Mouse (Mus musculus) gastrocnemius, adult 2 months (tissue): ENCODE measurements around the gene Ptprb. TPM values are rescaled to one million over a fixed set of nuclear protein-coding genes. Genes with fewer than 3 reads are reported as not detected.
A peak's percentile ranks its signal among the peaks of the same experiment; 100 is the strongest.

Experiments used
- DNase-seq: peaks from one replicate; pipeline ENCODE4 v3.0.0; 2022
- H3K27ac ChIP-seq: fragments of 200-600 bp; 2 replicates; pipeline ENCODE4 v1.8.1; 2022; ENCODE audit warnings: mild to moderate bottlenecking
- H3K4me3 ChIP-seq: fragments of 200-600 bp; 2 replicates; pipeline ENCODE4 v1.8.1; 2022; ENCODE audit warnings: mild to moderate bottlenecking, moderate library complexity
- CTCF ChIP-seq: fragments of 200-600 bp; IDR thresholded peaks from 2 replicates; pipeline ENCODE4 v1.8.1; 2022; ENCODE audit warnings: antibody characterized with exemption, mild to moderate bottlenecking, moderate library complexity
- intact Hi-C: fragments of 180-260 bp; cut with DNase I; formaldehyde crosslinking; loops from one replicate; pipeline ENCODE4 v1.15.1; 2025
- total RNA-seq, 2 experiments: library from RNA; stranded (reverse); gene quantifications; 2 replicates each; pipeline ENCODE4 v1.2.3; 2021

Gene Ptprb
- total RNA-seq, 2 experiments from 2014 or later: 22.3 to 32.2 TPM

GRCm38 (mm10) chr10:116267434-116267822 is 7.9 kb upstream of the Ptprb start:
- intact Hi-C loops: loop anchor here (5.0 kb wide), 1 partner anchor 35 kb away; no protein-coding TSS in a partner anchor
- Histone ChIP-seq H3K4me3 (peak overlapping the region; percentile 32; the same call in 1 of the 2 replicates), H3K27ac (peak overlapping the region; percentile 85)
- no peak for TF ChIP-seq CTCF
- DNase-seq: no peak

- Histone ChIP-seq H3K4me3 (no peak overlapping the region), H3K27ac (peak overlapping the region; percentile 85)
- intact Hi-C loops: loop anchor here (5.0 kb wide), 1 partner anchor 34 kb away; no protein-coding TSS in a partner anchor
- DNase-seq: no peak
- TF ChIP-seq CTCF: no peak
These were observed 7.0 kb upstream of the Ptprb start for GRCm38 (mm10) chr10:116268343-116268742.

GRCm38 (mm10) chr10:116270646-116271469 is 4.5 kb upstream of the Ptprb start:
- DNase-seq: no peak
- TF ChIP-seq CTCF: no peak
- peak overlapping the region; percentile 74 for H3K27ac ChIP-seq
- intact Hi-C loops: no loop called here
- no peak overlapping the region; the same call in 1 of the 2 replicates for H3K4me3 ChIP-seq

GRCm38 (mm10) chr10:116271470-116271915 is 3.8 kb upstream of the Ptprb start:
- Histone ChIP-seq H3K27ac (peak overlapping the region; percentile 74), H3K4me3 (no peak overlapping the region; the same call in 1 of the 2 replicates)
- intact Hi-C loops: no loop called here
- DNase-seq: no peak
- no peak for TF ChIP-seq CTCF

- intact Hi-C loops: no loop called here
- DNase-seq: no peak
- no peak overlapping the region for H3K4me3 ChIP-seq
- peak overlapping the region; percentile 74 for H3K27ac ChIP-seq
- TF ChIP-seq CTCF: no peak
These were observed 3.2 kb upstream of the Ptprb start for GRCm38 (mm10) chr10:116272156-116272555.

GRCm38 (mm10) chr10:116286697-116287344 is 11.5 kb downstream of the Ptprb start:
- intact Hi-C loops: no loop called here
- no peak for TF ChIP-seq CTCF
- Histone ChIP-seq H3K4me3 (no peak overlapping the region), H3K27ac (peak overlapping the region; percentile 70)
- DNase-seq: no peak

GRCm38 (mm10) chr10:116288130-116288529 is 12.8 kb downstream of the Ptprb start:
- peak overlapping the region; percentile 71 for H3K27ac ChIP-seq
- no peak for TF ChIP-seq CTCF
- H3K4me3 ChIP-seq: no peak overlapping the region
- intact Hi-C loops: no loop called here
- DNase-seq: peak; percentile 37

GRCm38 (mm10) chr10:116290483-116290882 is 15.2 kb downstream of the Ptprb start:
- no peak for DNase-seq
- intact Hi-C loops: no loop called here
- Histone ChIP-seq H3K27ac (no peak overlapping the region; the same call in 1 of the 2 replicates), H3K4me3 (no peak overlapping the region)
- no peak for TF ChIP-seq CTCF

GRCm38 (mm10) chr10:116291153-116291755 is 15.9 kb downstream of the Ptprb start:
- TF ChIP-seq CTCF: no peak
- Histone ChIP-seq H3K27ac (peak overlapping the region; percentile 43), H3K4me3 (no peak overlapping the region)
- DNase-seq: no peak
- intact Hi-C loops: no loop called here

GRCm38 (mm10) chr10:116296439-116296838 is 21.1 kb downstream of the Ptprb start:
- Histone ChIP-seq H3K27ac (no peak overlapping the region), H3K4me3 (no peak overlapping the region)
- TF ChIP-seq CTCF: no peak
- intact Hi-C loops: no loop called here
- DNase-seq: no peak

- no peak for TF ChIP-seq CTCF
- 0 out of 2 replicates have a peak overlapping the region, but pooled peaks have one; percentile 7 for H3K4me3 ChIP-seq
- no peak for DNase-seq
- peak overlapping the region; percentile 53 for H3K27ac ChIP-seq
- intact Hi-C loops: no loop called here
These were observed 22.5 kb downstream of the Ptprb start for GRCm38 (mm10) chr10:116297854-116298253.

- Histone ChIP-seq H3K27ac (peak overlapping the region; percentile 71), H3K4me3 (peak overlapping the region; percentile 77)
- intact Hi-C loops: loop anchor here (5.0 kb wide), 2 partner anchors 34 to 49 kb away; no protein-coding TSS in a partner anchor
- DNase-seq: no peak
- no peak for TF ChIP-seq CTCF
These were observed 25.5 kb downstream of the Ptprb start for GRCm38 (mm10) chr10:116300824-116301223.
